Mouse (Mus musculus): ENCODE results near the gene Hnf1a.

- no peak for TF ChIP-seq POLR2A (IDR thresholded peaks at IDR 0.05; ENCODE audit: insufficient read length, low read depth)
- TF ChIP-seq USF1 (IDR thresholded peaks at IDR 0.05; ENCODE audit: low read depth): no peak
- TF ChIP-seq REST (IDR thresholded peaks at IDR 0.05; ENCODE audit: insufficient read depth, insufficient read length): no peak
Observed at GRCm38 (mm10) chr5:114922366-114922731, 48.5 kb downstream of the Hnf1a start.

All from myocyte (in vitro differentiated cells).